Mouse (Mus musculus): ENCODE data around the gene D16Ertd472e. TPM values are rescaled to one million over a fixed set of nuclear protein-coding genes. Genes with fewer than 3 reads are reported as not detected.

Gene D16Ertd472e
- polyA plus RNA-seq, 1 experiment from 2014 or later = 3.1 TPM

GRCm38 (mm10) chr16:78596381-78596780 lies 19.9 kb upstream of the D16Ertd472e start:
- Histone ChIP-seq H3K27me3 (replicated peaks; ENCODE audit: control insufficient read depth, insufficient read depth, low read length) (no peaks in the 10 kb centered on the region), H3K9ac (ENCODE audit: low read depth, low read length) (no peak overlapping the region), H3K27ac (ENCODE audit: low read depth, low read length) (no peak overlapping the region), H3K9me3 (ENCODE audit: control insufficient read depth) (no peaks in the 10 kb centered on the region), H3K36me3 (ENCODE audit: control insufficient read depth, insufficient read depth) (no peaks in the 10 kb centered on the region), H3K4me2 (replicated peaks; ENCODE audit: low read depth) (no peak overlapping the region), H3K4me3 (ENCODE audit: low read depth, low read length) (no peak overlapping the region), H3K4me1 (replicated peaks; ENCODE audit: control insufficient read depth, insufficient read depth, low read length) (no peaks in the 10 kb centered on the region)
- WGBS = 61% methylated on average over 2 of the region's 2 CpGs
- TF ChIP-seq CTCF (IDR thresholded peaks at IDR 0.05; ENCODE audit: low read depth) = no peak
- ATAC-seq = no peak

DNA sequence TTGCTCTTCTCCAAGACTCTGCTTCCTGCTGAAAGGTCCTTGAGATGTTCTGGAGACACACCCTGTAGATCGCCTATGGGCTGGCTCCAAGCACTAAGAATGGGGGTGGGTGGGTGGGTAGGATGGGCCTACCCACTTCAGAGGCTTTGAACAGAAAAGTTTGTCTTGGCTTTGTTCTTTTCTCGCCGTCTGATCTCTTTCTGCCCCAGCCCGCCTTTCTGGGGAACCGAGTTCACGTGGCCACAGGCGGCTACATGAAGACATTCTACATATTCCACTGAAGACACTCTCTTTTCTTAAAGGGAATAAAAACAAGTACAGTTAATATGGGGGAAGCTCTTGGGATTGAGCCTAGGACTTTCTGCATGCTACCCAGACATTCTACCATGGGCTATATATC lies 19.3 kb upstream of the D16Ertd472e start:
- Histone ChIP-seq H3K9ac (ENCODE audit: low read depth, low read length) (no peak overlapping the region), H3K4me2 (replicated peaks; ENCODE audit: low read depth) (no peak overlapping the region), H3K9me3 (ENCODE audit: control insufficient read depth) (no peaks in the 10 kb centered on the region), H3K4me1 (replicated peaks; ENCODE audit: control insufficient read depth, insufficient read depth, low read length) (no peaks in the 10 kb centered on the region), H3K27me3 (replicated peaks; ENCODE audit: control insufficient read depth, insufficient read depth, low read length) (no peaks in the 10 kb centered on the region), H3K36me3 (ENCODE audit: control insufficient read depth, insufficient read depth) (no peaks in the 10 kb centered on the region), H3K27ac (ENCODE audit: low read depth, low read length) (no peak overlapping the region), H3K4me3 (ENCODE audit: low read depth, low read length) (no peak overlapping the region)
- WGBS = 84% methylated on average over 7 of the region's 7 CpGs
- ATAC-seq = no peak
- no peak for TF ChIP-seq CTCF (IDR thresholded peaks at IDR 0.05; ENCODE audit: low read depth)

DNA sequence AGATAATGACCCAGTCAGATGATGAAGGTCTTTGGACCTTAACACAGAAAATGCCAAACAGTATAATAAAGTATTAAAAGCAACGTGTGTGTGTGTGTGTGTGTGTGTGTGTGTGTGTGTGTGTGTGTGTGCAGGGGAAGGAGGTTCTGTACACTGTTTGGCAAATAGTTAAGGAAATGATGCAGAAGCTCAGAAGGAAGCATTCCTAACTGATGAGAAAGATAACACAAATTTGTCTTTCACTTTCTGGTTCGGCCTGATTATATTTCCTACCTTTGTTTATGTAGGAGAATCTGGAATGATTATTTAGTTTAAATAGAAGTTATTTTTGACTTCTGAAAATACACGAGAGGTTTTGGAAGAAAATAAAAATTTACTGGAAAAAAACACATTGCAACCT lies 17.6 kb upstream of the D16Ertd472e start:
- H3K4me3 ChIP-seq (ENCODE audit: low read depth, low read length) = no peak overlapping the region
- ATAC-seq = no peak
- no peak for TF ChIP-seq CTCF (IDR thresholded peaks at IDR 0.05; ENCODE audit: low read depth)
- no peaks in the 10 kb centered on the region for H3K4me1 ChIP-seq (replicated peaks; ENCODE audit: control insufficient read depth, insufficient read depth, low read length)
- H3K4me2 ChIP-seq (replicated peaks; ENCODE audit: low read depth) = no peak overlapping the region
- no peaks in the 10 kb centered on the region for H3K36me3 ChIP-seq (ENCODE audit: control insufficient read depth, insufficient read depth)
- no peaks in the 10 kb centered on the region for H3K9me3 ChIP-seq (ENCODE audit: control insufficient read depth)
- 37% methylated on average over 3 of the region's 3 CpGs for WGBS
- H3K9ac ChIP-seq (ENCODE audit: low read depth, low read length) = no peak overlapping the region
- H3K27me3 ChIP-seq (replicated peaks; ENCODE audit: control insufficient read depth, insufficient read depth, low read length) = no peaks in the 10 kb centered on the region
- no peak overlapping the region for H3K27ac ChIP-seq (ENCODE audit: low read depth, low read length)

GRCm38 (mm10) chr16:78591130-78591529 lies 14.6 kb upstream of the D16Ertd472e start:
- Histone ChIP-seq H3K9ac (ENCODE audit: low read depth, low read length) (no peak overlapping the region), H3K4me1 (replicated peaks; ENCODE audit: control insufficient read depth, insufficient read depth, low read length) (no peaks in the 10 kb centered on the region), H3K27me3 (replicated peaks; ENCODE audit: control insufficient read depth, insufficient read depth, low read length) (no peaks in the 10 kb centered on the region), H3K27ac (ENCODE audit: low read depth, low read length) (no peak overlapping the region), H3K4me2 (replicated peaks; ENCODE audit: low read depth) (no peak overlapping the region), H3K36me3 (ENCODE audit: control insufficient read depth, insufficient read depth) (no peaks in the 10 kb centered on the region), H3K4me3 (ENCODE audit: low read depth, low read length) (no peak overlapping the region), H3K9me3 (ENCODE audit: control insufficient read depth) (no peaks in the 10 kb centered on the region)
- 73% methylated on average over 6 of the region's 6 CpGs for WGBS
- no peak for TF ChIP-seq CTCF (IDR thresholded peaks at IDR 0.05; ENCODE audit: low read depth)
- no peak for ATAC-seq

GRCm38 (mm10) chr16:78588821-78589220 lies 12.3 kb upstream of the D16Ertd472e start:
- Histone ChIP-seq H3K4me1 (replicated peaks; ENCODE audit: control insufficient read depth, insufficient read depth, low read length) (no peaks in the 10 kb centered on the region), H3K4me3 (ENCODE audit: low read depth, low read length) (no peak overlapping the region), H3K9ac (ENCODE audit: low read depth, low read length) (no peak overlapping the region), H3K27me3 (replicated peaks; ENCODE audit: control insufficient read depth, insufficient read depth, low read length) (no peaks in the 10 kb centered on the region), H3K36me3 (ENCODE audit: control insufficient read depth, insufficient read depth) (no peaks in the 10 kb centered on the region), H3K27ac (ENCODE audit: low read depth, low read length) (no peak overlapping the region), H3K9me3 (ENCODE audit: control insufficient read depth) (no peaks in the 10 kb centered on the region), H3K4me2 (replicated peaks; ENCODE audit: low read depth) (no peak overlapping the region)
- ATAC-seq = no peak
- WGBS = 58% methylated on average over 2 of the region's 2 CpGs
- no peak for TF ChIP-seq CTCF (IDR thresholded peaks at IDR 0.05; ENCODE audit: low read depth)

DNA sequence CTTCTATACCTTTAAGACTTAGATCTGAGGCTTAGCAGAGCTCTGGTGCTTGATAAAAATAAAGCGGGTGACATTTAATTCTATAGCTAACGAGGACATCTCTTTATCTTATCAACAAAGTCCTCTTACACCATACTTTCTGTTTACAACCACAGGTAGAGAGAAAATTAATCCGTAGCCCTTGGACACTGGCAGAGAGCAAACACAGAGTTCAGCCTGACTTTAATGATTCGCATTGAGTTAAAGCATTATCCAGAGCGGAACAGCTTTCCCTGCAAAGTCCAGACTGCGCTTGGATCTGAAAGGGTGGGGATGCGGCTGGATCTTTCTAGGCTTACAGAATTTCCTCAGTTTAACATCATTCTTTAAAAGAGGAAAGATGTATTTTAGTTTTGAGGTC lies 10.1 kb upstream of the D16Ertd472e start:
- Histone ChIP-seq H3K36me3 (ENCODE audit: control insufficient read depth, insufficient read depth) (no peaks in the 10 kb centered on the region), H3K4me2 (replicated peaks; ENCODE audit: low read depth) (no peak overlapping the region), H3K4me3 (ENCODE audit: low read depth, low read length) (no peak overlapping the region), H3K4me1 (replicated peaks; ENCODE audit: control insufficient read depth, insufficient read depth, low read length) (no peaks in the 10 kb centered on the region), H3K27ac (ENCODE audit: low read depth, low read length) (no peak overlapping the region), H3K9ac (ENCODE audit: low read depth, low read length) (no peak overlapping the region), H3K27me3 (replicated peaks; ENCODE audit: control insufficient read depth, insufficient read depth, low read length) (no peaks in the 10 kb centered on the region), H3K9me3 (ENCODE audit: control insufficient read depth) (no peaks in the 10 kb centered on the region)
- 32% methylated on average over 7 of the region's 7 CpGs for WGBS
- TF ChIP-seq CTCF (IDR thresholded peaks at IDR 0.05; ENCODE audit: low read depth) = no peak
- ATAC-seq = no peak

Measured in intestine, postnatal 0 days (tissue).